Mouse (Mus musculus): ENCODE data around the gene Gtpbp3. TPM values are rescaled to one million over a fixed set of nuclear protein-coding genes. Genes with fewer than 3 reads are reported as not detected.

The Gtpbp3 gene
- polyA plus RNA-seq (2016; fragmentation: Nextera tagmentation; extraction: Ambion mirVana): 21.3 and 22.3 TPM in 2 replicates

GRCm38 (mm10) chr8:71487691-71488445 lies at the start of gene Gtpbp3:
Gene Gtpbp3 (plus strand): TSS chr8:71488103.
- WGBS: under 1% methylated on average over 33 of the region's 33 CpGs
- Histone ChIP-seq H3K27ac (peak within 1 kb of the TSS; percentile 95), H3K36me3 (replicated peaks) (peaks cover 51% of the 10 kb centered on the region), H3K27me3 (ENCODE audit: poor library complexity, severe bottlenecking) (peaks cover 2% of the 10 kb centered on the region; the same call in 1 of the 2 replicates), H3K4me1 (peaks cover 47% of the 10 kb centered on the region), H3K4me3 (peak within 1 kb of the TSS; percentile 75), H3K9me3 (no peaks in the 10 kb centered on the region)
- peak; percentile 75 for DNase-seq (ENCODE audit: extremely low spot score, low spot score)

GRCm38 (mm10) chr8:71441404-71441803 lies 46.5 kb upstream of the Gtpbp3 start:
- H3K4me1 ChIP-seq: no peaks in the 10 kb centered on the region
- H3K27ac ChIP-seq: no peak overlapping the region

DNA sequence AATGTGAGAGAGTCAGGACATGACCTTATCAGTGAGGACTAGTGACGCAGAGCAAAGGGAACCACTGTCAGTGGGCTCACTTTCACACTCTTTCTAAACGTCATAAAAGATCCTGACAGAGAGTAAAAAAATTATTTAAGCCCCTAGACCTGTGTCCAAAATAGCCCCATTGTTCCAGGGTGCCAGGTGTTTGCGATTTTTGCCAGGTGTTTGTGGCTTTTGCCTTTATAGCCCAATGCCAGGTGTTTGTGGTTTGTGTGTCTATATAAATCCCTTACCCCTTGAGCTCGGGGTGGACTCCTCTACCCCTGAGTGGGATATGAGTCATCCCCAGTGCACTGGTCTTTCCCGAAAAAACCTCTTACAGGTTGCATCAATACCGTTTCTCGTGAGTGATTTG lies 42.8 kb upstream of the Gtpbp3 start:
- no peaks in the 10 kb centered on the region for H3K4me1 ChIP-seq
- no peak overlapping the region for H3K27ac ChIP-seq
- DNase-seq (ENCODE audit: extremely low spot score, low spot score): no peak
- WGBS: 88% methylated on average over 7 of the region's 7 CpGs
- peaks cover 20% of the 10 kb centered on the region for H3K27me3 ChIP-seq (ENCODE audit: poor library complexity, severe bottlenecking)
- H3K36me3 ChIP-seq (replicated peaks): no peaks in the 10 kb centered on the region
- H3K4me3 ChIP-seq: no peak overlapping the region
- H3K9me3 ChIP-seq: no peaks in the 10 kb centered on the region

More at GRCm38 (mm10) chr8:71441404-71441803, 46.5 kb upstream of the Gtpbp3 start:
- no peaks in the 10 kb centered on the region for H3K36me3 ChIP-seq (replicated peaks)
- no peaks in the 10 kb centered on the region for H3K9me3 ChIP-seq
- no peak for DNase-seq (ENCODE audit: extremely low spot score, low spot score)
- H3K27me3 ChIP-seq (ENCODE audit: poor library complexity, severe bottlenecking): peaks cover 20% of the 10 kb centered on the region
- no peak overlapping the region for H3K4me3 ChIP-seq
- under 1% methylated on average over 7 of the region's 7 CpGs for WGBS

- peaks cover 2% of the 10 kb centered on the region for H3K36me3 ChIP-seq (replicated peaks)
- peaks cover 12% of the 10 kb centered on the region; the same call in 1 of the 2 replicates for H3K27me3 ChIP-seq (ENCODE audit: poor library complexity, severe bottlenecking)
- no peaks in the 10 kb centered on the region for H3K9me3 ChIP-seq
- no peaks in the 10 kb centered on the region for H3K4me1 ChIP-seq
- 75% methylated on average over 4 of the region's 4 CpGs for WGBS
- H3K4me3 ChIP-seq: no peak overlapping the region
- DNase-seq (ENCODE audit: extremely low spot score, low spot score): no peak
- H3K27ac ChIP-seq: no peak overlapping the region
Observed at GRCm38 (mm10) chr8:71451337-71451736, 36.6 kb upstream of the Gtpbp3 start.

DNA sequence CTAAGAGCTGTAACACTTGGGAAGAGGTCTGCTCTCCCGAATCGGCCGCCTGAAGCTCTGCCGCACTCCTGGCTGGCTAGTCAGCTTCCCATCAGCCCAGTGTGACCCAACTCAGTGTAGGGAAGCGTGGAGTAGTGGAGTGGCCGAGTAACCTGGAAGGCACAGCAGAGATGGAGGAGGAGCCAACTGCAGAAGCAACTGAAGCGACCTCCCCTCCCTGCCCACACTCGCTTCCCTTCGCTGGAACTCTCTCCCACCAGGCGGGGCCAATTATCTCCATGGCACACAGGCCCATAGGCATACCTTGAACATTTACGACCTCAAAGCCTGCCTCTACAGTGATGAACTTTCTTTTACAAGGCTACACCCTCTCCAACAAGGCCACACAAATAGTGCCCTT lies 36.1 kb upstream of the Gtpbp3 start:
- peaks cover 12% of the 10 kb centered on the region; the same call in 1 of the 2 replicates for H3K27me3 ChIP-seq (ENCODE audit: poor library complexity, severe bottlenecking)
- DNase-seq (ENCODE audit: extremely low spot score, low spot score): no peak
- no peaks in the 10 kb centered on the region for H3K9me3 ChIP-seq
- peaks cover 6% of the 10 kb centered on the region for H3K36me3 ChIP-seq (replicated peaks)
- peaks cover 1% of the 10 kb centered on the region for H3K4me1 ChIP-seq
- no peak overlapping the region for H3K27ac ChIP-seq
- no peak overlapping the region for H3K4me3 ChIP-seq
- WGBS: 61% methylated on average over 11 of the region's 11 CpGs

- peaks cover 7% of the 10 kb centered on the region for H3K4me1 ChIP-seq
- no peak overlapping the region for H3K4me3 ChIP-seq
- peak; percentile 7 for DNase-seq (ENCODE audit: extremely low spot score, low spot score)
- 79% methylated on average over 2 of the region's 2 CpGs for WGBS
- no peak overlapping the region for H3K27ac ChIP-seq
- no peaks in the 10 kb centered on the region for H3K9me3 ChIP-seq
- H3K27me3 ChIP-seq (ENCODE audit: poor library complexity, severe bottlenecking): peaks cover 12% of the 10 kb centered on the region; the same call in 1 of the 2 replicates
- H3K36me3 ChIP-seq (replicated peaks): peaks cover 15% of the 10 kb centered on the region
Observed at GRCm38 (mm10) chr8:71452669-71453068, 35.2 kb upstream of the Gtpbp3 start.

DNA sequence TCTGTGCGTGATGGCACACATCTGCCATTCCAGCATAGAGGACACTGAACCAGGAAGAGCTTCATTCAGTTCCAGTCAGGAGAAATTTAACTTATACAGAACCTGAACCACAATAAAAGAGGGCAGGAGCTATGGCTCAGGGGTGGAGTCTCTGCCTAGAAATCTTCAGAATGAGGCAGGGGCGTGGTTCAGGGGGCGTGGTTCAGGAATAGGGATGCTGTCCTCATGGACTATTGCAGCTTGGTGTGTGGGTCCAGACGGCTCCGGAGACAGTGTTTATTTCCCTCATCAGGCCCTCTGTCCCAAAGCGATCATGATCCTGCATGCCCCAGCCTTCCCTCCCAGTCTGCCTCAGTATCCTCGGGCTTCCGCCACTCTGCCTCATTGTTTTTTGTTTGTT lies 33.2 kb upstream of the Gtpbp3 start:
- Histone ChIP-seq H3K9me3 (no peaks in the 10 kb centered on the region), H3K4me1 (peaks cover 7% of the 10 kb centered on the region), H3K36me3 (replicated peaks) (peaks cover 35% of the 10 kb centered on the region), H3K27me3 (ENCODE audit: poor library complexity, severe bottlenecking) (peaks cover 12% of the 10 kb centered on the region; the same call in 1 of the 2 replicates), H3K4me3 (no peak overlapping the region), H3K27ac (no peak overlapping the region)
- WGBS: 87% methylated on average over 8 of the region's 8 CpGs
- DNase-seq (ENCODE audit: extremely low spot score, low spot score): no peak

- DNase-seq (ENCODE audit: extremely low spot score, low spot score): no peak
- peaks cover 16% of the 10 kb centered on the region for H3K4me1 ChIP-seq
- H3K36me3 ChIP-seq (replicated peaks): peaks cover 57% of the 10 kb centered on the region
- no peak overlapping the region for H3K27ac ChIP-seq
- H3K4me3 ChIP-seq: no peak overlapping the region
- H3K9me3 ChIP-seq: no peaks in the 10 kb centered on the region
- H3K27me3 ChIP-seq (ENCODE audit: poor library complexity, severe bottlenecking): peaks cover 21% of the 10 kb centered on the region
- WGBS: 42% methylated on average over 22 of the region's 22 CpGs
Observed at GRCm38 (mm10) chr8:71456906-71457305, 31.0 kb upstream of the Gtpbp3 start.

DNA sequence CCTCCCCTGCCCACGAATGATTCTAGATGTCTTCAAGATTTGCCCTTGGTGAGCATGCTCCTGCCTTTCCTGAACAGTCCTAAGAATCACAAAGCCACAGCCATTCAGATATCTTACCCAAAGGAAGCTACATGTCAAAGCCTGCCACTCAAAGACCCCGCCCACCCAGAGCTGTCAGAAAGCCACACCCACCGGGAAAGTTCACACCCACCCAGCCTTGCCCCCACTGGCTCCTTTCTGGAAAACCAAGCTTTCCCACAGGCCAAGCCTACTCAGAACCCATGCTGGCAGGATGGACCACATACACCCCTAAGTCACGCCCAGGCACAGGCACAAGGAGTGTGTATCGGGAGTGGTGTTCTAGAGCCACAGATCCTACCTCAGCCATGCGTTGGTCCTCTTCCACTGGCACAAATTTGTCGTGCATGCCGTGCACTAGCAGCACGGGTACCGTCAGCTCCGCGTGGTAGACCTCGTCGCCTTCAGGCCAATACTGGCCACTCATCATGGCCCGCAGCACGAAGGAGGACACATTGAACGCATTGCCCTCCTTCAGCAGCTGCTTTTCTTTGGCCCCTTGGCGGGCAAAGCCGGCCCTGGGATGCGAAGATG lies 30.1 kb upstream of the Gtpbp3 start:
- Histone ChIP-seq H3K4me3 (no peak overlapping the region), H3K27ac (no peak overlapping the region), H3K36me3 (replicated peaks) (peaks cover 59% of the 10 kb centered on the region), H3K27me3 (ENCODE audit: poor library complexity, severe bottlenecking) (peaks cover 27% of the 10 kb centered on the region), H3K4me1 (peaks cover 25% of the 10 kb centered on the region), H3K9me3 (no peaks in the 10 kb centered on the region)
- 85% methylated on average over 20 of the region's 20 CpGs for WGBS
- no peak for DNase-seq (ENCODE audit: extremely low spot score, low spot score)

DNA sequence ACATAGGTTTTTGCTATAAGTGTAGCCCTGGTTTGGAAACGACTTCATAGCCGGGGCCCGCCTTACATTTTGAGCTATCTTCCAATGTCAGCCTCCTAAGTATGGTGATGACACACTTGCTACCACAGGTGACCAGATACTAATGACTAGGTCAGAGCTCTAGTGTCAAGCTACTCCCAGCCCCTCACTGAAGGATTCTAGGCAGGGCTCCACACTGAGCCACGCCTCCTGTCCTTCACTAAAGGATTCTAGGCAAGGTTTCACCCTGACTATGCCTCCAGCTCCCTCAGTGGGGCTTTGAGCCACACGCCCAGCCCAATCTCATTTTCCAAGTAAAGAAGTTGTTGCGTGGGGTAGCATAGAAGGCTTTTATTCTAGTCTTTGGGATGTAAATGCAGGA lies 27.2 kb upstream of the Gtpbp3 start:
- peaks cover 21% of the 10 kb centered on the region for H3K27me3 ChIP-seq (ENCODE audit: poor library complexity, severe bottlenecking)
- no peak for DNase-seq (ENCODE audit: extremely low spot score, low spot score)
- WGBS: 93% methylated on average over 6 of the region's 6 CpGs
- H3K4me1 ChIP-seq: peaks cover 49% of the 10 kb centered on the region
- H3K36me3 ChIP-seq (replicated peaks): peaks cover 59% of the 10 kb centered on the region
- no peaks in the 10 kb centered on the region for H3K9me3 ChIP-seq
- H3K4me3 ChIP-seq: peak overlapping the region; percentile 67; the same call in 1 of the 2 replicates
- H3K27ac ChIP-seq: no peak overlapping the region

- peaks cover 15% of the 10 kb centered on the region for H3K27me3 ChIP-seq (ENCODE audit: poor library complexity, severe bottlenecking)
- no peak overlapping the region for H3K27ac ChIP-seq
- H3K36me3 ChIP-seq (replicated peaks): peaks cover 63% of the 10 kb centered on the region
- DNase-seq (ENCODE audit: extremely low spot score, low spot score): no peak
- H3K9me3 ChIP-seq: no peaks in the 10 kb centered on the region
- H3K4me1 ChIP-seq: peaks cover 52% of the 10 kb centered on the region
- 80% methylated on average over 47 of the region's 47 CpGs for WGBS
- peak overlapping the region; percentile 67; the same call in 1 of the 2 replicates for H3K4me3 ChIP-seq
Observed at GRCm38 (mm10) chr8:71461152-71461840, 26.6 kb upstream of the Gtpbp3 start.

DNA sequence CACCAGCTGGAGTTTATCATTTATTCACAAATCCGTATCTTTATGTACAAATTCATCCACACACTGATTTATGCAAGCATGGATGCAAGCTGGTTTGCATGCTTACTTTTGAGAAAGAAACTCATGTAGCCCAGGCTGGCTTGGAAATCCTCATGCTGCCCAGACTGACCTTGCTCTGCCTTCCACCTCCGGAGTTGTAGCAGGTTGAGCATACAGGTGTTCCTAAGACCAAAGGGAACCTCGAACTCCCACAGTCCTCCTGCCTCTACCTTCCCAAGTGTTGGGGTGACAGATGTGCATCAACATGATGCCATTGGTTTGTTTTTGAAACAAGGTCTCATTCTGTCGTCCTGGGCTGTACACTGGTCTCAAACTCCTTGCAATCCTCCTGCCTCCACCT lies 25.7 kb upstream of the Gtpbp3 start:
- H3K36me3 ChIP-seq (replicated peaks): peaks cover 58% of the 10 kb centered on the region
- peak overlapping the region; percentile 67 for H3K4me3 ChIP-seq
- H3K27me3 ChIP-seq (ENCODE audit: poor library complexity, severe bottlenecking): peaks cover 15% of the 10 kb centered on the region
- H3K9me3 ChIP-seq: no peaks in the 10 kb centered on the region
- 76% methylated on average over 4 of the region's 4 CpGs for WGBS
- no peak overlapping the region for H3K27ac ChIP-seq
- DNase-seq (ENCODE audit: extremely low spot score, low spot score): no peak
- peaks cover 47% of the 10 kb centered on the region for H3K4me1 ChIP-seq
